Mouse (Mus musculus) ES-E14 (cell line): Measurements from ENCODE around the gene 4931406P16Rik.

Experiments used
- CHD2 ChIP-seq: IDR thresholded peaks from 2 replicates; pipeline ENCODE4 v1.6.1; 2014; ENCODE audit warnings: mild to moderate bottlenecking, low read depth, low read length, inconsistent platforms
- MAFK ChIP-seq: IDR thresholded peaks from 2 replicates; pipeline ENCODE4 v1.6.1; 2014; ENCODE audit warnings: mild to moderate bottlenecking, low read depth, low read length, inconsistent platforms; ENCODE audit not compliant: insufficient read depth
- ZC3H11A ChIP-seq: IDR thresholded peaks from 2 replicates; pipeline ENCODE4 v1.6.1; 2012; ENCODE audit warnings: low read depth, mild to moderate bottlenecking, inconsistent platforms, low read length, borderline replicate concordance

- TF ChIP-seq ZC3H11A = no peak
- no peak for TF ChIP-seq MAFK
- no peak for TF ChIP-seq CHD2
Observed at GRCm38 (mm10) chr7:34226846-34227245, 86.5 kb downstream of the 4931406P16Rik start.
